Mouse (Mus musculus) embryonic facial prominence, embryonic 14.5 days (tissue): ENCODE measurements around the gene Fam71e1. TPM values are rescaled to one million over a fixed set of nuclear protein-coding genes. Genes with fewer than 3 reads are reported as not detected.

Source experiments
- ATAC-seq: fragments of 200-750 bp; cut with Nextera tagmentation; 2 replicates; pipeline ENCODE4 v1.8.0; 2017; ENCODE audit warnings: low read depth, moderate number of reproducible peaks, moderate TSS enrichment
- DNase-seq: peaks from one replicate; pipeline ENCODE4 v3.0.0-alpha.2; 2015; ENCODE audit warnings: low spot score
- H3K27ac ChIP-seq: fragments of 300-500 bp; sonication (generic); replicated peaks from 2 replicates; pipeline ENCODE4 v1.5.1; 2014; ENCODE audit warnings: low read depth, mild to moderate bottlenecking, low read length, moderate library complexity
- H3K27me3 ChIP-seq: fragments of 300-500 bp; sonication (generic); replicated peaks from 2 replicates; pipeline ENCODE4 v1.6.1; 2014; ENCODE audit warnings: low read length; ENCODE audit not compliant: control insufficient read depth, insufficient read depth
- H3K36me3 ChIP-seq: fragments of 300-500 bp; sonication (generic); 2 replicates; pipeline ENCODE4 v1.6.1; 2014; ENCODE audit warnings: low read length, mixed read lengths; ENCODE audit not compliant: control insufficient read depth, insufficient read depth
- H3K4me1 ChIP-seq: fragments of 300-500 bp; sonication (generic); 2 replicates; pipeline ENCODE4 v1.6.1; 2014; ENCODE audit warnings: antibody characterized with exemption, low read length; ENCODE audit not compliant: control insufficient read depth, insufficient read depth
- H3K4me2 ChIP-seq: fragments of 300-500 bp; sonication (generic); 2 replicates; pipeline ENCODE4 v1.6.1; 2014; ENCODE audit warnings: low read depth, mild to moderate bottlenecking, low read length, moderate library complexity, mixed read lengths
- H3K4me3 ChIP-seq: fragments of 300-500 bp; sonication (generic); 2 replicates; pipeline ENCODE4 v1.5.1; 2014; ENCODE audit warnings: low read depth, mild to moderate bottlenecking, low read length
- H3K9ac ChIP-seq: fragments of 300-500 bp; sonication (generic); 2 replicates; pipeline ENCODE4 v1.6.1; 2014; ENCODE audit warnings: low read depth, mild to moderate bottlenecking, low read length, moderate library complexity, mixed read lengths
- H3K9me3 ChIP-seq: fragments of 300-500 bp; sonication (generic); 2 replicates; pipeline ENCODE4 v1.6.1; 2016; ENCODE audit warnings: low read length; ENCODE audit not compliant: control insufficient read depth
- WGBS: fragments of 180-500 bp; shearing (Covaris S2); extraction: QIAGEN DNeasy Blood & Tissue Kit; methylation state at CpG from one replicate; pipeline ENCODE4 v1.1.7; 2014; 5-methylcytosine and 5-hydroxymethylcytosine counted together
- polyA plus RNA-seq: library from polyadenylated mRNA; unstranded; fragments of >200 nt; fragmentation: Nextera tagmentation; extraction: Ambion mirVana; gene quantifications from 2 replicates; pipeline ENCODE4 v1.2.1, GENCODE M21; 2014

Gene Fam71e1
- polyA plus RNA-seq, 1 experiment from 2014 or later, result 5.4 TPM

GRCm38 (mm10) chr7:44490281-44490680, 6.1 kb upstream of the Fam71e1 start:
- H3K36me3 ChIP-seq, result peaks cover 54% of the 10 kb centered on the region
- no peak overlapping the region for H3K9ac ChIP-seq
- DNase-seq, result no peak
- H3K4me1 ChIP-seq, result peaks cover 2% of the 10 kb centered on the region
- 91% methylated on average over 4 of the region's 4 CpGs for WGBS
- H3K27ac ChIP-seq, result no peak overlapping the region
- H3K4me3 ChIP-seq, result no peak overlapping the region
- H3K9me3 ChIP-seq, result no peaks in the 10 kb centered on the region
- no peak for ATAC-seq
- no peaks in the 10 kb centered on the region for H3K27me3 ChIP-seq
- no peak overlapping the region for H3K4me2 ChIP-seq

GRCm38 (mm10) chr7:44491391-44491790, 5.0 kb upstream of the Fam71e1 start:
- H3K36me3 ChIP-seq, result peaks cover 54% of the 10 kb centered on the region
- H3K9ac ChIP-seq, result no peak overlapping the region
- H3K9me3 ChIP-seq, result no peaks in the 10 kb centered on the region
- 93% methylated on average over 5 of the region's 5 CpGs for WGBS
- no peak overlapping the region for H3K4me3 ChIP-seq
- ATAC-seq, result no peak
- no peak overlapping the region for H3K27ac ChIP-seq
- no peaks in the 10 kb centered on the region for H3K27me3 ChIP-seq
- H3K4me2 ChIP-seq, result no peak overlapping the region
- no peak for DNase-seq
- peaks cover 7% of the 10 kb centered on the region for H3K4me1 ChIP-seq

- H3K9ac ChIP-seq, result no peak overlapping the region
- WGBS, result 92% methylated on average over 19 of the region's 21 CpGs
- no peaks in the 10 kb centered on the region for H3K27me3 ChIP-seq
- H3K4me2 ChIP-seq, result no peak overlapping the region
- H3K27ac ChIP-seq, result no peak overlapping the region
- DNase-seq (no peak), ATAC-seq (no peak)
- H3K4me3 ChIP-seq, result no peak overlapping the region
- peaks cover 7% of the 10 kb centered on the region for H3K4me1 ChIP-seq
- no peaks in the 10 kb centered on the region for H3K9me3 ChIP-seq
- peaks cover 54% of the 10 kb centered on the region for H3K36me3 ChIP-seq
Measured at GRCm38 (mm10) chr7:44492166-44492826, 4.1 kb upstream of the Fam71e1 start.

- no peak overlapping the region for H3K27ac ChIP-seq
Measured at GRCm38 (mm10) chr7:44494681-44495080, 1.7 kb upstream of the Fam71e1 start.

GRCm38 (mm10) chr7:44495086-44495485, 1.3 kb upstream of the Fam71e1 start:
- DNase-seq, result no peak
- H3K4me3 ChIP-seq, result peak overlapping the region; percentile 76
- no peaks in the 10 kb centered on the region for H3K27me3 ChIP-seq
- no peak for ATAC-seq
- H3K36me3 ChIP-seq, result peaks cover 43% of the 10 kb centered on the region
- peaks cover 7% of the 10 kb centered on the region for H3K4me1 ChIP-seq
- H3K4me2 ChIP-seq, result peak overlapping the region; percentile 85
- H3K9ac ChIP-seq, result no peak overlapping the region
- H3K27ac ChIP-seq, result no peak overlapping the region
- H3K9me3 ChIP-seq, result no peaks in the 10 kb centered on the region
- 84% methylated on average over 7 of the region's 7 CpGs for WGBS

More at GRCm38 (mm10) chr7:44494681-44495080, 1.7 kb upstream of the Fam71e1 start:
- H3K36me3 ChIP-seq, result peaks cover 43% of the 10 kb centered on the region
- no peak overlapping the region for H3K4me2 ChIP-seq
- no peak overlapping the region for H3K9ac ChIP-seq
- H3K9me3 ChIP-seq, result no peaks in the 10 kb centered on the region
- no peak overlapping the region for H3K4me3 ChIP-seq
- ATAC-seq (no peak), DNase-seq (no peak)
- H3K27me3 ChIP-seq, result no peaks in the 10 kb centered on the region
- WGBS, result 94% methylated on average over 12 of the region's 12 CpGs
- H3K4me1 ChIP-seq, result peaks cover 7% of the 10 kb centered on the region

GRCm38 (mm10) chr7:44496771-44497109, 359 bp downstream of the Fam71e1 start:
- Histone ChIP-seq H3K4me1 (peaks cover 7% of the 10 kb centered on the region), H3K9me3 (no peaks in the 10 kb centered on the region), H3K27me3 (no peaks in the 10 kb centered on the region), H3K4me3 (peak overlapping the region; percentile 76), H3K9ac (peak overlapping the region; percentile 85), H3K27ac (peak overlapping the region; percentile 94), H3K4me2 (peak overlapping the region; percentile 84), H3K36me3 (peaks cover 28% of the 10 kb centered on the region)
- ATAC-seq, result no peak
- 0% methylated on average over 13 of the region's 26 CpGs for WGBS
- DNase-seq, result no peak

- no peaks in the 10 kb centered on the region for H3K9me3 ChIP-seq
- no peaks in the 10 kb centered on the region for H3K27me3 ChIP-seq
- peaks cover 20% of the 10 kb centered on the region for H3K36me3 ChIP-seq
- DNase-seq (no peak), ATAC-seq (no peak)
- 90% methylated on average over 10 of the region's 10 CpGs for WGBS
- H3K9ac ChIP-seq, result no peak overlapping the region
- no peak overlapping the region for H3K27ac ChIP-seq
- peak overlapping the region; percentile 76 for H3K4me3 ChIP-seq
- H3K4me2 ChIP-seq, result peak overlapping the region; percentile 84
- peaks cover 7% of the 10 kb centered on the region for H3K4me1 ChIP-seq
Measured at GRCm38 (mm10) chr7:44497361-44498055, 1.1 kb downstream of the Fam71e1 start.

GRCm38 (mm10) chr7:44498922-44499321, 2.5 kb downstream of the Fam71e1 start:
- Histone ChIP-seq H3K27me3 (no peaks in the 10 kb centered on the region), H3K27ac (no peak overlapping the region), H3K4me1 (peaks cover 7% of the 10 kb centered on the region), H3K4me3 (no peak overlapping the region), H3K4me2 (no peak overlapping the region), H3K9me3 (no peaks in the 10 kb centered on the region), H3K9ac (no peak overlapping the region), H3K36me3 (peaks cover 7% of the 10 kb centered on the region)
- WGBS, result 75% methylated on average over 1 of the region's 1 CpGs
- DNase-seq (no peak), ATAC-seq (no peak)

GRCm38 (mm10) chr7:44500046-44500445, 3.7 kb downstream of the Fam71e1 start:
- H3K9me3 ChIP-seq, result 0 out of 2 replicates have a peak, but pooled peaks cover 3% of the 10 kb centered on the region
- H3K27ac ChIP-seq, result no peak overlapping the region
- H3K27me3 ChIP-seq, result no peaks in the 10 kb centered on the region
- H3K9ac ChIP-seq, result no peak overlapping the region
- ATAC-seq, result no peak
- H3K4me2 ChIP-seq, result no peak overlapping the region
- H3K4me3 ChIP-seq, result no peak overlapping the region
- DNase-seq, result no peak
- WGBS, result 59% methylated on average over 15 of the region's 20 CpGs
- peaks cover 7% of the 10 kb centered on the region for H3K4me1 ChIP-seq
- H3K36me3 ChIP-seq, result no peaks in the 10 kb centered on the region
